Mouse (Mus musculus) mesoderm, embryonic 11.5 days (tissue): Measurements from ENCODE around the gene Ptprt.

Source experiments
- DNase-seq: peaks from one replicate; pipeline ENCODE4 v3.0.0-alpha.2; 2012; ENCODE audit warnings: low read depth, low spot score

Ptprt gene

GRCm38 (mm10) chr2:162413073-162413812 is 247.7 kb downstream of the Ptprt start:
- peak; percentile 43 for DNase-seq

- no peak for DNase-seq
These were observed 249.9 kb downstream of the Ptprt start for GRCm38 (mm10) chr2:162411014-162411413.

GRCm38 (mm10) chr2:162409245-162409644 is 251.7 kb downstream of the Ptprt start:
- DNase-seq: no peak

- no peak for DNase-seq
These were observed 259.4 kb downstream of the Ptprt start for GRCm38 (mm10) chr2:162401316-162402100.

GRCm38 (mm10) chr2:162394601-162395000 is 266.3 kb downstream of the Ptprt start:
- no peak for DNase-seq

- DNase-seq: no peak
These were observed 269.1 kb downstream of the Ptprt start for GRCm38 (mm10) chr2:162391834-162392233.

- no peak for DNase-seq
These were observed 283.6 kb downstream of the Ptprt start for GRCm38 (mm10) chr2:162377309-162377708.

- DNase-seq: no peak
These were observed 311.9 kb downstream of the Ptprt start for GRCm38 (mm10) chr2:162349047-162349446.

GRCm38 (mm10) chr2:162341846-162342245 is 319.1 kb downstream of the Ptprt start:
- no peak for DNase-seq

GRCm38 (mm10) chr2:162340231-162340630 is 320.7 kb downstream of the Ptprt start:
- DNase-seq: no peak

- no peak for DNase-seq
These were observed 328.8 kb downstream of the Ptprt start for GRCm38 (mm10) chr2:162332066-162332683.

- DNase-seq: no peak
These were observed 331.5 kb downstream of the Ptprt start for GRCm38 (mm10) chr2:162329430-162329829.

GRCm38 (mm10) chr2:162322411-162322810 is 338.5 kb downstream of the Ptprt start:
- DNase-seq: no peak

GRCm38 (mm10) chr2:162307996-162308395 is 353.0 kb downstream of the Ptprt start:
- DNase-seq: no peak

- DNase-seq: no peak
These were observed 366.9 kb downstream of the Ptprt start for GRCm38 (mm10) chr2:162294070-162294469.

GRCm38 (mm10) chr2:162282606-162283005 is 378.3 kb downstream of the Ptprt start:
- DNase-seq: no peak

GRCm38 (mm10) chr2:162282121-162282520 is 378.8 kb downstream of the Ptprt start:
- peak; percentile 39 for DNase-seq

- DNase-seq: no peak
These were observed 387.1 kb downstream of the Ptprt start for GRCm38 (mm10) chr2:162273826-162274225.

- no peak for DNase-seq
These were observed 409.7 kb downstream of the Ptprt start for GRCm38 (mm10) chr2:162251272-162251671.

GRCm38 (mm10) chr2:162248296-162248695 is 412.7 kb downstream of the Ptprt start:
- DNase-seq: no peak

- no peak for DNase-seq
These were observed 438.5 kb downstream of the Ptprt start for GRCm38 (mm10) chr2:162222476-162222875.

- no peak for DNase-seq
These were observed 440.4 kb downstream of the Ptprt start for GRCm38 (mm10) chr2:162220586-162220985.
